Mouse (Mus musculus): ENCODE measurements around the gene Pla2g2f. TPM values are rescaled to one million over a fixed set of nuclear protein-coding genes. Genes with fewer than 3 reads are reported as not detected.
A peak's percentile ranks its signal among the peaks of the same experiment; 100 is the strongest.

Pla2g2f gene
- polyA plus RNA-seq, 1 experiment from 2014 or later: 0.12 TPM

DNA sequence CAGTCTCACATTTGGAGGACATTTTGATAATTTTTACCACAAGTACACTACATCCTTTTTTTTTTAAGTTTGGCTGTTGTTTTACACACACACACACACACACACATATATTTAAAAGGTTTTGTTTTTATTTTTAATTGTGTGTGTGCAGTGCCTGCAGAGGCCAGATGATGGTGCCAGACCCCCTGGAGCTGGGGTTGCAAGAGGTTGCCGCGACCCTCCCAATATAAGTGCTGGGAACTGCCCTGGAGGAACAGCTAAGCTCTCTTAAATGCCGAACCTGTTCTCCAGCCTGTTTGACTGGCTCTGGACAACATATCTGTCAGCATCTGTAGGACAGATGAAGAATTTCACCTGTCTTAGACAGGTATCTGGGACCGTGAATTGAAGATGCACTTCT, 53.3 kb downstream of the Pla2g2f start:
- WGBS: 83% methylated on average over 4 of the region's 4 CpGs
- Histone ChIP-seq H3K36me3 (ENCODE audit: control insufficient read depth, insufficient read depth, low read length) (no peaks in the 10 kb centered on the region), H3K27ac (ENCODE audit: low read depth, low read length) (no peak overlapping the region), H3K27me3 (ENCODE audit: control insufficient read depth, insufficient read depth, low read length) (no peaks in the 10 kb centered on the region), H3K9me3 (ENCODE audit: control insufficient read depth, low read length) (no peaks in the 10 kb centered on the region), H3K4me1 (ENCODE audit: control insufficient read depth, insufficient read depth, low read length) (no peaks in the 10 kb centered on the region), H3K4me2 (no peak overlapping the region), H3K4me3 (ENCODE audit: low read depth, low read length) (no peak overlapping the region), H3K9ac (ENCODE audit: low read length) (no peak overlapping the region)
- DNase-seq (ENCODE audit: low spot score, missing footprints) (peak; percentile 33), ATAC-seq (ENCODE audit: low FRiP score) (no peak)

DNA sequence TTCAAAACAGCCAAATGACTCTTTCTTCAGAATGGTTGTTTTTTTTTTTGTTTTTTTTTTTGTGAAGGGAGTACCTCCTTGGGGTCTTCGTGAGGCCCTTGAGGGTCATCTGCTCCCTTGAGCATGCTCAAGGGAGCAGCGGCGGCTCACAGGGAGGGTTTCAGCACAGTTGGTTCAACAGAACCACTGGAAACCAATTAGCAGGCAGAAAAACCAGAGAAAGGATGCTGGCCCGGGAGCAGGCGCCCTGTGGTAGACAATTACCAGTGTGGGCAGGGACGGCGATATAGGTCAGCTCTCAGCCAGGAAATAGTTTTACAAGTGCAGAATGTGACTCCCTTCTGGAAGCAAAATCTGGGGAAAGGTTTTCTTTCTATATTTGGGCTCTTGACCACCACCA, 53.8 kb downstream of the Pla2g2f start:
- Histone ChIP-seq H3K4me2 (no peak overlapping the region), H3K27me3 (ENCODE audit: control insufficient read depth, insufficient read depth, low read length) (no peaks in the 10 kb centered on the region), H3K36me3 (ENCODE audit: control insufficient read depth, insufficient read depth, low read length) (no peaks in the 10 kb centered on the region), H3K4me3 (ENCODE audit: low read depth, low read length) (no peak overlapping the region), H3K4me1 (ENCODE audit: control insufficient read depth, insufficient read depth, low read length) (no peaks in the 10 kb centered on the region), H3K9ac (ENCODE audit: low read length) (no peak overlapping the region), H3K27ac (ENCODE audit: low read depth, low read length) (no peak overlapping the region), H3K9me3 (ENCODE audit: control insufficient read depth, low read length) (no peaks in the 10 kb centered on the region)
- no peak for ATAC-seq (ENCODE audit: low FRiP score)
- WGBS: 74% methylated on average over 7 of the region's 7 CpGs
- peak; percentile 65 for DNase-seq (ENCODE audit: low spot score, missing footprints)

DNA sequence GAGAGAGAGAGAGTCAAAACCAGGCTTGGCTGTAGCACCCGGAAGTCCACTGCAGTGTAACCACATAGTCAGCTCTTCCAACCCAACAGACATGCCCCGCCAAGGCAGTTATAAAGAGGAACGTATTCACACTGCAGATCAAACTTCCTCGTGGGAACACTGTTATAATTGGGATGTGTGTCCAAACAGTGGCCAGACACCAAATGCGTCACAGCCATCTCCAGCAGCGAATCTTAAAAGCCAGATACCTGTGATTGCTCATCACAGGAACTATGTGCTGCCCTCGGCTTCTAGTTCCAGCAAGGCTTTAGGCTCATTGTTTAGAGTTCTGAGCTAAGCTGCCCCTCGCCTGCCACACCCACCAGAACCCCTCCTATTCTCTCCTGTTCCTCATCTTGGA, 54.9 kb downstream of the Pla2g2f start:
- 78% methylated on average over 8 of the region's 8 CpGs for WGBS
- ATAC-seq (ENCODE audit: low FRiP score) (no peak), DNase-seq (ENCODE audit: low spot score, missing footprints) (peak; percentile 53)
- Histone ChIP-seq H3K9me3 (ENCODE audit: control insufficient read depth, low read length) (no peaks in the 10 kb centered on the region), H3K4me2 (no peak overlapping the region), H3K4me1 (ENCODE audit: control insufficient read depth, insufficient read depth, low read length) (no peaks in the 10 kb centered on the region), H3K27ac (ENCODE audit: low read depth, low read length) (no peak overlapping the region), H3K36me3 (ENCODE audit: control insufficient read depth, insufficient read depth, low read length) (no peaks in the 10 kb centered on the region), H3K27me3 (ENCODE audit: control insufficient read depth, insufficient read depth, low read length) (no peaks in the 10 kb centered on the region), H3K9ac (ENCODE audit: low read length) (no peak overlapping the region), H3K4me3 (ENCODE audit: low read depth, low read length) (no peak overlapping the region)

DNA sequence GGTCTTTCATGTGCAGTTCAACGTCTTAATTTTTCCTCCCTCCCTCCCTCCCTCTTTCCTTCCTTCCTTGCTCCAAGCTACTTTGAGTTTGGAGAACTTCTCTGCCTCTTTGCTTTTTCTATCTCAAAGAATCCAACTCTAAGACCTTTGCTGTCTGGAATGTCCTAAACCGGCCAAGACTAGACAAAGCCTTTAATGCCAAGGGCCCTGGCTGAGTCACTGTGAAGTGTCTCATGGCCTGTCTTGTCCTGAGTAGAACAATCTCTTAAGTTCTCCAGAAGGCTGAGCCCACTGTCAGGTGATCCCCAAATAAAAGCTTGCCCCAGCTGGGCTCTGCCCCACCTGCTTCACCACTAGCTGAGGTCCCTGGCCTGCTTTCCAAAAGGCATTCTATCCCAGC, 55.4 kb downstream of the Pla2g2f start:
- no peaks in the 10 kb centered on the region for H3K4me1 ChIP-seq (ENCODE audit: control insufficient read depth, insufficient read depth, low read length)
- WGBS: 78% methylated on average over 2 of the region's 2 CpGs
- H3K9me3 ChIP-seq (ENCODE audit: control insufficient read depth, low read length): no peaks in the 10 kb centered on the region
- H3K9ac ChIP-seq (ENCODE audit: low read length): no peak overlapping the region
- no peak overlapping the region for H3K27ac ChIP-seq (ENCODE audit: low read depth, low read length)
- no peak overlapping the region for H3K4me2 ChIP-seq
- ATAC-seq (ENCODE audit: low FRiP score): no peak
- no peaks in the 10 kb centered on the region for H3K36me3 ChIP-seq (ENCODE audit: control insufficient read depth, insufficient read depth, low read length)
- peak; percentile 78 for DNase-seq (ENCODE audit: low spot score, missing footprints)
- no peak overlapping the region for H3K4me3 ChIP-seq (ENCODE audit: low read depth, low read length)
- H3K27me3 ChIP-seq (ENCODE audit: control insufficient read depth, insufficient read depth, low read length): no peaks in the 10 kb centered on the region

DNA sequence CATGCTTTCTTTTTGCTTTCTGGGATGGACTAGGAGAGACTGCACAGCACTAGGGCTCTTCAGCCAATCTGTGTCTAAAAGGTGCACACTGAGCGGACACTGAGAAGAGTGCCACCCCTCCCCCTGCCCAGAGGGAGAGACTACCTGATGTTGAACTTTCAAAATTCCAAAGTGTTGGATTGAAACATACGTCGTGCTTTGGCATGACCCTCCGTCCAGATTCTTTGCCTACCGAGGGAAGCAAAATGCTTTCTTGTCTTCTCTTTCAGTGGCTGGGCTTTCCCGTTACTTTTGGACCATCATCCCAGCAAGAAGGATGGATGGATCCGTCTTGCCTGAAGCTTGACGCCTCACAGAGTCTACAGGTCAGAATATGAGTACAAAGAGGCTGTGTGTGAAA, 56.3 kb downstream of the Pla2g2f start:
- H3K27me3 ChIP-seq (ENCODE audit: control insufficient read depth, insufficient read depth, low read length): no peaks in the 10 kb centered on the region
- no peak overlapping the region for H3K27ac ChIP-seq (ENCODE audit: low read depth, low read length)
- ATAC-seq (ENCODE audit: low FRiP score): no peak
- no peak overlapping the region for H3K4me2 ChIP-seq
- no peaks in the 10 kb centered on the region for H3K36me3 ChIP-seq (ENCODE audit: control insufficient read depth, insufficient read depth, low read length)
- no peaks in the 10 kb centered on the region for H3K9me3 ChIP-seq (ENCODE audit: control insufficient read depth, low read length)
- no peak overlapping the region for H3K9ac ChIP-seq (ENCODE audit: low read length)
- peak; percentile 23 for DNase-seq (ENCODE audit: low spot score, missing footprints)
- H3K4me1 ChIP-seq (ENCODE audit: control insufficient read depth, insufficient read depth, low read length): no peaks in the 10 kb centered on the region
- 73% methylated on average over 8 of the region's 8 CpGs for WGBS
- H3K4me3 ChIP-seq (ENCODE audit: low read depth, low read length): no peak overlapping the region

Other genes with a start within 250 kb of the Pla2g2f start
- gene Vwa5b1, start 121.7 kb downstream of the Pla2g2f start, polyA plus RNA-seq (2014; fragmentation: Nextera tagmentation; extraction: Ambion mirVana): 0.15 and 0.28 TPM in 2 replicates
- 0.81 and 0.96 TPM in 2 replicates for gene Pla2g2c, start 32.8 kb downstream of the Pla2g2f start, polyA plus RNA-seq (2014; fragmentation: Nextera tagmentation; extraction: Ambion mirVana)
- 1.5 TPM in 2 replicates for gene Ubxn10, start 20.5 kb downstream of the Pla2g2f start, polyA plus RNA-seq (2014; fragmentation: Nextera tagmentation; extraction: Ambion mirVana)
- gene Pla2g2d, start 18.1 kb upstream of the Pla2g2f start, polyA plus RNA-seq (2014; fragmentation: Nextera tagmentation; extraction: Ambion mirVana): 0.26 and 0.41 TPM in 2 replicates
- gene Pla2g5, start 105.9 kb upstream of the Pla2g2f start, polyA plus RNA-seq (2014; fragmentation: Nextera tagmentation; extraction: Ambion mirVana): 0.22 TPM in 1 of 2 replicates, not detected in the other
- gene Gm13030, start 116.3 kb upstream of the Pla2g2f start, polyA plus RNA-seq (2014; fragmentation: Nextera tagmentation; extraction: Ambion mirVana): not detected in 2 replicates
- not detected in 2 replicates for gene Pla2g2e, start 120.3 kb upstream of the Pla2g2f start, polyA plus RNA-seq (2014; fragmentation: Nextera tagmentation; extraction: Ambion mirVana)
- gene Otud3, start 156.3 kb upstream of the Pla2g2f start, polyA plus RNA-seq (2014; fragmentation: Nextera tagmentation; extraction: Ambion mirVana): 2.7 and 3.0 TPM in 2 replicates
- gene Rnf186, start 209.5 kb upstream of the Pla2g2f start, polyA plus RNA-seq (2014; fragmentation: Nextera tagmentation; extraction: Ambion mirVana): not detected in 2 replicates
- 0.46 and 0.90 TPM in 2 replicates for gene Tmco4, start 215.3 kb upstream of the Pla2g2f start, polyA plus RNA-seq (2014; fragmentation: Nextera tagmentation; extraction: Ambion mirVana)

All from midbrain, embryonic 11.5 days (tissue).